Mouse (Mus musculus): Measurements from ENCODE around the gene Tmtc4. TPM values are rescaled to one million over a fixed set of nuclear protein-coding genes. Genes with fewer than 3 reads are reported as not detected.

Tmtc4 gene
- total and polyA plus RNA-seq, 3 experiments, result 1.4 to 3.3 (median 2.7) TPM

GRCm38 (mm10) chr14:122920011-122920410, 63.8 kb downstream of the Tmtc4 start:
- Histone ChIP-seq H3K36me3 (replicated peaks in 1 of 2; ENCODE audit: control insufficient read depth in 1 of 2, insufficient read depth in 1 of 2, low read length in 1 of 2) (peaks cover 0 to 9% of the 10 kb centered on the region in 2 experiments), H3K4me3 (replicated peaks in 1 of 3; ENCODE audit: low read depth in 2 of 3, low read length in 2 of 3, poor library complexity in 1 of 3) (no peak overlapping the region), H3K27me3 (replicated peaks) (no peaks in the 10 kb centered on the region), H3K27ac (ENCODE audit: insufficient read depth, low read depth) (no peak overlapping the region), H3K4me1 (ENCODE audit: control insufficient read depth in 1 of 2, insufficient read depth in 2 of 2) (peaks cover 7 to 30% of the 10 kb centered on the region in 2 experiments), H3K9me3 (replicated peaks; ENCODE audit: low read length) (no peaks in the 10 kb centered on the region), H3K4me2 (ENCODE audit: insufficient read depth, low read depth, poor library complexity, severe bottlenecking) (no peak overlapping the region), H3K79me2 (replicated peaks; ENCODE audit: control insufficient read depth, extremely low read depth, insufficient read depth, poor library complexity, severe bottlenecking) (no peaks in the 10 kb centered on the region), H3K9ac (ENCODE audit: insufficient read depth, low read depth) (no peak overlapping the region)
- TF ChIP-seq JUND (conservative IDR thresholded peaks at IDR 0.05; ENCODE audit: low read depth, low read length), result no peak
- TF ChIP-seq RAD21 (IDR thresholded peaks at IDR 0.05; ENCODE audit: low read depth, low read length), result no peak
- TF ChIP-seq CTCF (conservative IDR thresholded peaks at IDR 0.05 in 1 of 2, IDR thresholded peaks at IDR 0.05 in 1 of 2; ENCODE audit: low read depth in 2 of 2, low read length in 2 of 2), result no peak
- TF ChIP-seq ZKSCAN1 (IDR thresholded peaks at IDR 0.05; ENCODE audit: borderline replicate concordance, low read depth, low read length), result no peak
- no peak for TF ChIP-seq NELFE (IDR thresholded peaks at IDR 0.05; ENCODE audit: low read depth, low read length)
- TF ChIP-seq CHD2 (IDR thresholded peaks at IDR 0.05; ENCODE audit: low read length), result no peak
- TF ChIP-seq UBTF (IDR thresholded peaks at IDR 0.05; ENCODE audit: low read depth, low read length), result no peak
- no peak for TF ChIP-seq ETS1 (conservative IDR thresholded peaks at IDR 0.05; ENCODE audit: low read depth, low read length)
- no peak for TF ChIP-seq KAT2A (IDR thresholded peaks at IDR 0.05; ENCODE audit: insufficient replicate concordance, low read length)
- TF ChIP-seq MAZ (IDR thresholded peaks at IDR 0.05; ENCODE audit: low read depth, low read length), result no peak
- TF ChIP-seq TCF12 (IDR thresholded peaks at IDR 0.05; ENCODE audit: low read depth, low read length), result no peak
- no peak for TF ChIP-seq EP300 (IDR thresholded peaks at IDR 0.05; ENCODE audit: low read length)
- no peak for TF ChIP-seq ZNF384 (IDR thresholded peaks at IDR 0.05; ENCODE audit: low read depth, low read length)
- TF ChIP-seq PAX5 (IDR thresholded peaks at IDR 0.05; ENCODE audit: low read length), result no peak
- TF ChIP-seq IRF4 (IDR thresholded peaks at IDR 0.05; ENCODE audit: low read depth, low read length), result no peak
- TF ChIP-seq ELF1 (IDR thresholded peaks at IDR 0.05; ENCODE audit: low read depth, low read length), result no peak
- no peak for TF ChIP-seq E2F4 (IDR thresholded peaks at IDR 0.05; ENCODE audit: insufficient replicate concordance, low read depth, low read length)
- TF ChIP-seq NRF1 (IDR thresholded peaks at IDR 0.05; ENCODE audit: low read depth, low read length), result no peak
- in situ Hi-C loops (cut with MboI; ENCODE audit: low pct_ligation_motif_present, low pct_unique_long_range_greater_than_20kb, low sequenced_read_pairs) (no loop called here), dilution Hi-C loops (cut with MboI; ENCODE audit: extremely low pct_ligation_motif_present, extremely low pct_unique_long_range_greater_than_20kb, low sequenced_read_pairs) (no loop called here)
- no peak for DNase-seq (ENCODE audit: extremely low read depth)

- Histone ChIP-seq H3K4me2 (ENCODE audit: insufficient read depth, low read depth, poor library complexity, severe bottlenecking) (no peak overlapping the region), H3K4me1 (ENCODE audit: control insufficient read depth in 1 of 2, insufficient read depth in 2 of 2) (peaks cover 7 to 37% of the 10 kb centered on the region in 2 experiments), H3K9ac (ENCODE audit: insufficient read depth, low read depth) (peak overlapping the region; percentile 39; the same call in 1 of the 2 replicates), H3K27me3 (replicated peaks) (no peaks in the 10 kb centered on the region), H3K4me3 (replicated peaks in 1 of 3; ENCODE audit: low read depth in 2 of 3, low read length in 2 of 3, poor library complexity in 1 of 3) (no peak overlapping the region), H3K9me3 (replicated peaks; ENCODE audit: low read length) (no peaks in the 10 kb centered on the region), H3K27ac (ENCODE audit: insufficient read depth, low read depth) (no peak overlapping the region), H3K36me3 (replicated peaks in 1 of 2; ENCODE audit: control insufficient read depth in 1 of 2, insufficient read depth in 1 of 2, low read length in 1 of 2) (peaks cover 0 to 9% of the 10 kb centered on the region in 2 experiments), H3K79me2 (replicated peaks; ENCODE audit: control insufficient read depth, extremely low read depth, insufficient read depth, poor library complexity, severe bottlenecking) (no peaks in the 10 kb centered on the region)
- TF ChIP-seq NELFE (IDR thresholded peaks at IDR 0.05; ENCODE audit: low read depth, low read length) (no peak), MEF2A (IDR thresholded peaks at IDR 0.05; ENCODE audit: borderline replicate concordance, low read depth, low read length) (0 out of 2 replicates have a peak, but pooled peaks have one; percentile 18), MXI1 (IDR thresholded peaks at IDR 0.05; ENCODE audit: low read depth, low read length) (peak; percentile 29; the same call in 1 of the 2 replicates), MAX (IDR thresholded peaks at IDR 0.05; ENCODE audit: low read length) (peak; percentile 61; the same call in 1 of the 2 replicates), USF2 (conservative IDR thresholded peaks at IDR 0.05; ENCODE audit: low read depth, low read length) (no peak), SIN3A (IDR thresholded peaks at IDR 0.05; ENCODE audit: low read length) (peak; percentile 19; the same call in 1 of the 2 replicates), ETS1 (conservative IDR thresholded peaks at IDR 0.05; ENCODE audit: low read depth, low read length) (peak; percentile 57), ZNF384 (IDR thresholded peaks at IDR 0.05; ENCODE audit: low read depth, low read length) (peak; percentile 83), EP300 (IDR thresholded peaks at IDR 0.05; ENCODE audit: low read length) (peak; percentile 76), MYC (IDR thresholded peaks at IDR 0.05; ENCODE audit: low read depth, low read length) (peak; percentile 87), ZMIZ1 (IDR thresholded peaks at IDR 0.05; ENCODE audit: low read depth, low read length) (no peak), TCF12 (IDR thresholded peaks at IDR 0.05; ENCODE audit: low read depth, low read length) (peak; percentile 72)
- in situ Hi-C loops (cut with MboI; ENCODE audit: low pct_ligation_motif_present, low pct_unique_long_range_greater_than_20kb, low sequenced_read_pairs), result no loop called here
- DNase-seq (ENCODE audit: extremely low read depth), result peak; percentile 50
- dilution Hi-C loops (cut with MboI; ENCODE audit: extremely low pct_ligation_motif_present, extremely low pct_unique_long_range_greater_than_20kb, low sequenced_read_pairs), result no loop called here
These were observed 66.2 kb downstream of the Tmtc4 start for GRCm38 (mm10) chr14:122917676-122918075.

All from CH12.LX (cell line).